9 mouse cellular contexts compared by ENCODE assay signal in the genomic region with DNA sequence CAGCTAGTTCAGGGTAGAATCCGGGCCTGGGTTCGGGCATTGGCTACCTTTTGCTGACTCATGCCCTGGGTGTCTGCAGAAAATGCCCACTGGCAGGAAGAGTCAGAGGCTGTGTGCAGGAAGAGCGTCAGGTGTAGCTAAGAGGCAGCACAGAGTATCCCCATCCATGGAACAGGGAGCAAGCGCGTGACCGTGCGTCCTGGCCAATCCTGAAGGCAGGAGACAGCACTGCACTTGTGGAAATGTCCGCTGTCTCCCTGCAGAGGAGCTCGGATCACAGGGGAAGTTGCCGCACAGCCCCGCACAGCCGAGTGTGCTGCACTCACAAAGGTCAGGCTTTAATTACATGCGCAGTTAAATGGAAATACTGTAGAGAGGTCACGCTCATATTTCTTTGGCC.
DNase-seq lines count a peak whose midpoint lies in the region; ATAC-seq lines count a peak whose summit lies in the region.
"Had no signal": no experiment of that assay in that cellular context is flagged by ENCODE, and none has a peak within 500 bp of the region (broad histone marks: within the 10 kb centered on the region; RNA-seq: fewer than 3 reads in every experiment).

No protein-coding gene starts in this region.

- peak overlapping the region; percentile 13; the same call in 1 of the 2 replicates for H3K4me2 ChIP-seq in embryonic facial prominence, embryonic 11.5 days (ENCODE audit: low read depth, low read length)
- peak overlapping the region; percentile 29 for H3K4me2 ChIP-seq in lung, embryonic 16.5 days (ENCODE audit: low read depth, low read length)

- H3K27me3 ChIP-seq in embryonic facial prominence, embryonic 11.5 days (ENCODE audit: control insufficient read depth, insufficient read depth, low read length): no peaks in the 10 kb centered on the region; the same call in 1 of the 2 replicates
- no peaks in the 10 kb centered on the region for H3K27me3 ChIP-seq in lung, embryonic 16.5 days (ENCODE audit: control insufficient read depth, insufficient read depth, low read depth, low read length)

- H3K9ac ChIP-seq in embryonic facial prominence, embryonic 11.5 days (replicated peaks; ENCODE audit: low read length): 0 out of 2 replicates have a peak overlapping the region, but pooled peaks have one; percentile 25
- H3K9ac ChIP-seq in lung, embryonic 16.5 days (ENCODE audit: low read length): no peak overlapping the region; the same call in 1 of the 2 replicates

- no peak overlapping the region for H3K27ac ChIP-seq in embryonic facial prominence, embryonic 11.5 days (replicated peaks; ENCODE audit: low read depth, low read length)
- no peak overlapping the region for H3K27ac ChIP-seq in lung, embryonic 16.5 days (ENCODE audit: low read length)

- no peak overlapping the region for H3K4me3 ChIP-seq in embryonic facial prominence, embryonic 11.5 days (ENCODE audit: low read depth, low read length)
- no peak overlapping the region for H3K4me3 ChIP-seq in lung, embryonic 16.5 days (ENCODE audit: low read length)
- H3K4me3 ChIP-seq: erythroblast, embryonic 14.5 days had no signal

- no peaks in the 10 kb centered on the region for H3K9me3 ChIP-seq in embryonic facial prominence, embryonic 11.5 days (replicated peaks; ENCODE audit: control insufficient read depth, low read length)
- H3K9me3 ChIP-seq in lung, embryonic 16.5 days (ENCODE audit: control insufficient read depth, low read length): no peaks in the 10 kb centered on the region

- ATAC-seq in embryonic facial prominence, embryonic 11.5 days (replicated peaks; ENCODE audit: insufficient number of reproducible peaks, low FRiP score, low TSS enrichment, low read depth): 0 out of 2 replicates have a peak, but pooled peaks have one; percentile 14
- peak; percentile 46 to 59 for ATAC-seq in hematopoietic stem cell, adult 5-6 weeks (replicated peaks in 1 of 2; ENCODE audit: insufficient read depth in 1 of 2, low FRiP score in 2 of 2, low TSS enrichment in 1 of 2, low read depth in 1 of 2, poor library complexity in 2 of 2, severe bottlenecking in 2 of 2)
- ATAC-seq in lung, embryonic 16.5 days (ENCODE audit: low read depth): no peak

- 13% methylated on average over 14 of the region's 14 CpGs for WGBS in embryonic facial prominence, embryonic 11.5 days
- 34% methylated on average over 14 of the region's 14 CpGs for WGBS in lung, embryonic 16.5 days

- H3K4me1 ChIP-seq in embryonic facial prominence, embryonic 11.5 days (ENCODE audit: control insufficient read depth, insufficient read depth, low read length): peaks cover 3% of the 10 kb centered on the region
- peaks cover 26% of the 10 kb centered on the region for H3K4me1 ChIP-seq in lung, embryonic 16.5 days (replicated peaks; ENCODE audit: control insufficient read depth, insufficient read depth, low read length)

- DNase-seq in gastrocnemius, adult 18-20 months (ENCODE audit: low spot score): peak; percentile 69
- DNase-seq in gastrocnemius, postnatal 10 days: no peak
- no peak for DNase-seq in embryonic facial prominence, embryonic 11.5 days (ENCODE audit: low spot score)
- no peak for DNase-seq in urinary bladder, postnatal 4 days (ENCODE audit: low spot score in 2 of 2)
- no peak for DNase-seq in ovary, adult 18-20 months (ENCODE audit: low spot score)
- no peak for DNase-seq in yolk sac, embryonic 10.5 days (ENCODE audit: low spot score)

- no peaks in the 10 kb centered on the region for H3K36me3 ChIP-seq in embryonic facial prominence, embryonic 11.5 days (replicated peaks; ENCODE audit: control insufficient read depth, insufficient read depth, low read depth, low read length)
- H3K36me3 ChIP-seq in lung, embryonic 16.5 days (ENCODE audit: control insufficient read depth, insufficient read depth, low read length): no peaks in the 10 kb centered on the region
